Mouse (Mus musculus) myocyte (in vitro differentiated cells): Measurements from ENCODE around the gene Gja3.

ENCODE experiments used
- CEBPB ChIP-seq: IDR thresholded peaks from 2 replicates; pipeline ENCODE4 v1.6.1; 2011; ENCODE audit warnings: mild to moderate bottlenecking, moderate library complexity; ENCODE audit not compliant: poor library complexity, insufficient read depth, severe bottlenecking
- E2F4 ChIP-seq: IDR thresholded peaks from one replicate; pipeline ENCODE4 v1.6.1; 2011; ENCODE audit warnings: mild to moderate bottlenecking, control low read depth, moderate library complexity; ENCODE audit not compliant: insufficient read depth
- MAX ChIP-seq: IDR thresholded peaks from one replicate; pipeline ENCODE4 v1.6.1; 2011; ENCODE audit warnings: low read depth, mild to moderate bottlenecking, control low read depth
- POLR2A ChIP-seq: IDR thresholded peaks from one replicate; pipeline ENCODE4 v1.6.1; 2011; ENCODE audit warnings: low read depth, mild to moderate bottlenecking, control low read depth, moderate library complexity; ENCODE audit not compliant: insufficient read length
- POLR2AphosphoS2 ChIP-seq: IDR thresholded peaks from one replicate; pipeline ENCODE4 v1.6.1; 2011; ENCODE audit warnings: low read depth, control low read depth; ENCODE audit not compliant: insufficient read length
- REST ChIP-seq: IDR thresholded peaks from one replicate; pipeline ENCODE4 v1.6.1; 2011; ENCODE audit warnings: mild to moderate bottlenecking, control low read depth, moderate library complexity; ENCODE audit not compliant: insufficient read depth, insufficient read length
- SRF ChIP-seq: IDR thresholded peaks from one replicate; pipeline ENCODE4 v1.6.1; 2011; ENCODE audit warnings: low read depth; ENCODE audit not compliant: control insufficient read depth, insufficient read length
- USF1 ChIP-seq: IDR thresholded peaks from one replicate; pipeline ENCODE4 v1.6.1; 2011; ENCODE audit warnings: low read depth, mild to moderate bottlenecking, control low read depth, moderate library complexity

DNA sequence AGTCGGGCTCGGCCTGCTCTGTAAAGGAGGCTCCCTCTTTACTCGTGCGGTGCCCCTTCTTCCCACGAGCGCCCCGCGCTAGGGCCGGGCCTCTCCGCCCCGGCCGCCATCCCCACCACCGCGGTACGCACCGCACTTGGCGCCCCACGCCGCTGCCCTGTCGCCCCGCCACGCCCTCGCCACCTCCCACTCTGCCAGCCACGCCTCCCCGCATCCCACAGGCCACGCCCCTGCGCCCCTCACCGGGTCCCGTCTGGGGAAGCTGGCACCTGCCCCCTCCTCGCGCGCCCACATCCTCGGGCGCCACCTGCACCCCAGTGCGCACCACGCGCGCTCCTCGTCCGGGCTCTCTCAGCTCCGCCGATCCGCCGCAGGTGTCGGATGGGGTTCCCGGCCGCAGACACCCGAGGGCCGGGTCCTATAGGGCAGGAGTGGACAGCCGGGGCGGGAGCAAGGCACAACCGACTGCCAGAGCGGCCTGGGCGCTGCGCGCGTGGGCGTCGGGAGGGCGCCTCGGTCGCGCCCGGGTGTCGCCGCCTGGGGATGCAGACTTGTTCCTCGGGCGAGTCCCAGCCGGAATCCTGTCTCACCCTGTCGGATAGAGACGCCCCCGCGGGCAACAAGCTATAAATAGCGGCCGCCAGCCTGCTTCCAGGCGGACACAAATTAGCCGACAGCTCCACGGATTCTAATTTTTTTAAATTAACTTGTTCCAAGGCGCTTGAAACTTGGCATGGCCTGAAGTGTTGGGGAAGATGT, at the start of gene Gja3:
- no peak for TF ChIP-seq CEBPB
- peak; percentile 39 for TF ChIP-seq POLR2A
- TF ChIP-seq E2F4: no peak
- TF ChIP-seq REST: no peak
- no peak for TF ChIP-seq POLR2AphosphoS2
- TF ChIP-seq MAX: no peak
- no peak for TF ChIP-seq USF1
- no peak for TF ChIP-seq SRF
